Mouse (Mus musculus) gastrocnemius, postnatal 4 days (tissue): ENCODE data around the gene Tnni3k. TPM values are rescaled to one million over a fixed set of nuclear protein-coding genes. Genes with fewer than 3 reads are reported as not detected.
A peak's percentile ranks its signal among the peaks of the same experiment; 100 is the strongest.

ENCODE experiments used
- DNase-seq, 2 experiments: peaks; one replicate each; pipeline ENCODE4 v3.0.0; 2021 to 2022; ENCODE audit warnings: low spot score in 2 of 2, mixed read lengths in 2 of 2
- total RNA-seq, 2 experiments: library from RNA; stranded (reverse); gene quantifications; 2 replicates each; pipeline ENCODE4 v1.2.3; 2021

Tnni3k gene
- total RNA-seq, 2 experiments from 2014 or later, result not detected

DNA sequence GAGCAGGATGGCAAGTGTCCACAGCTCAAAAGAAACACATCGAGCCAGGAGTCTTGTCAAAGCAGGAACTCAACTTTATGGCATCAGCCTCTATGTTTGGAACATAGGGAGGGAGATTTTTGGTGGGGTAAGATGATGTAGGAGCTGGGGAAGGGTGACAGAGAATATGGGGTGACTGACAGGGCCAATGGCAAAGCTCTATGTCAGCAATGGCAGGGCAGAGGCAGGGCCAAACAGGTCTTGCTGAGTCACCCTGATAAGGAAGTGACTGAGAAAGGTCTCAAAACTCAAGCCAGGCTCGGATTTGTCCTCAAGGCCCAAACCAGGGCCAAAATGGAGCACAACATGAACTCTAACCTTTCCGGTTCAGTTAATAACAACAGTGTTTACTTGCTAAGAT is 219.1 kb downstream of the Tnni3k start:
- no peak for DNase-seq

DNA sequence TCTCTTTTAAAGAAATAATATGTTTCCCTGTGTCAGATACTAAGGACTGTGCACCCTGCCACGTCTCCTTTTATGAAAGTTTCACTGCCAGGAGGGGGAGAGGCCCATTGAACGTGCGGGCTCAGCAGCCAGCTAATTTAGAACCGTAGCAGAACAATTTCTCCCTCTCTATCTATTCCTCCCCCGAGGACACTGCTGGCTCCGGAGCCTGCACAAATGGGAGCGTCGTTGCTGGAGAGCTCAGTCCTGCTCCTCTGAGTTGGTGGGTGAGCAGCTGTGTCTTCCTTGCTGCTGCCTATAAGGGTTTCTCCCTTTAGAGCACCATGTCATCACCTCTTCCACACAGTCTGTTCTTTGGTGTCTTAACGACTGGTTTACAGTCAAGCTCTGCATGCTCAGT is 220.8 kb downstream of the Tnni3k start:
- no peak for DNase-seq

DNA sequence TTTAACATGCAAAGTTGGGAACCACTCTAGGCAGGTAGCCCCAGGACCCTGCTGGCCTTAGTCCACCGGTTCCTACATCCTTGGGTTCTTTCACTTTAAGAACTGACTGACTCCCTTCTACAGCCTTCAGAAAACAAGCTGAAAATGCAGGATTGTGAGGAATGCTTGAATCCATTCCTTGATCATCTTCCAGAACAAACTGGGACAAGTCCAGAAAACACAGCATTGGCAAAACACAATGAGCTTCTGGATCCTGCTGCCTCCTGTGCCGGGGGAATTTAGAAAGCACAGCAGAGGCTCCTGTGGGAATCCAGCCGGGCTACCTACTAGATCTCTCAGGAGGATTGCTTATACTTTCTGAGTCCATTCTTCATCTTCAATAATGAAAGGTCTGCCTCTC is 229.5 kb downstream of the Tnni3k start:
- no peak for DNase-seq

DNA sequence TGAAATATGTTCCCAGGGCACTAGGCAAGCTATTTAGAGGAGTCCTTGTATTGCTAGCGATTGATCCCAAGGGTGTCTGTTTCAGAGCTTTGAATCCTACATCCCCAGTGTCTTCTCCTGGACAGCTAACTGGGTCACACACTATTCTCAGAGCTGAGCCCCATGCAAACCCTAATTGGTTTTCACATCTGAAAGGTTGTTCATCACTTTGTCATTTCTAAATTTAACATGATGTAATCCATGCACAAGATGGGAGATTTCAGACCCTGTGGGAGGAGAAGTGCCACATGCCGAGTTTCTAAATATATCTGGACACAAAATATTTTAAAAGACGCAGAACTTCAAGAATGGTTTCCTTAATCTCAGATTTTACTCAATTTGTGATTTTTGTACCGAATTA is 230.5 kb downstream of the Tnni3k start:
- no peak for DNase-seq

DNA sequence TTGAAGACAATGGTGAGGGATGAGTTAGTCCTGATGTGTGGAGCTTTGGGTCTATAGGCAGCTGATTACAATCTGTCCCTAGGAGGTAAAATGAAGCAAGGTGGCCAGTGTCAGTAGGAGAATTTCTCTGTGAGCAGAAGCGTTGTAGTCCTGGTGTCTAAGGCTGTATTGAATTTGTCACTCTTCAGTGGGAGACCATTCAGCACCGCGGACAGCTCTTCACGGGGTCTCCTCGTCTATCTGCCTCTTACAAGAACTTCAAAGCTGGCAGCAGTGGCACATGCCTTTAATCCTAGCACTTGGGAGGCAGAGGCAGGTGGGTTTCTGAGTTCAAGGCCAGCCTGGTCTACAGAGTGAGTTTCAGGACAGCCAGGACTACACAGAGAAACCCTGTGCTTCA is 235.5 kb downstream of the Tnni3k start:
- peak in 1 of 2 experiments; percentile 42 for DNase-seq

DNA sequence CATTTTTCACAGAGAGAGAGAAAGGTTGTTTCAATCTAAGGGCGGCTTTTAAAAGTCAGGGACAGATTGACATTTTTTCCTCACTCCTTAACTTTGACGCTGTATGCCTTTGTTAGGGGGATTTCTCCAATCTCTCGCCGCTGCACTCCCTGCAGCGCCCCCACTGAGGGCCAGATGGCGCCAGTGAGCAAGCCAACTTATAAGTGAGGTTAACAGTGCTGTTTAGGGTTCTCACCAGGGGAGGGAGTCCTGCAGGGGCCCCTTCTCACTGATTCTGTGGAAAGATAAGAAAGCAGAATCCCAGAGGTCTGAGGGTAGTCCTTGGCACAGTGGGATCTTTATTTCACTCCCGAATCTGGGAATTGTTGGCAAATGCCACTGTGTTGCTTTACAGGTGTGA is 237.5 kb downstream of the Tnni3k start:
- DNase-seq, result peak in 1 of 2 experiments; percentile 31

DNA sequence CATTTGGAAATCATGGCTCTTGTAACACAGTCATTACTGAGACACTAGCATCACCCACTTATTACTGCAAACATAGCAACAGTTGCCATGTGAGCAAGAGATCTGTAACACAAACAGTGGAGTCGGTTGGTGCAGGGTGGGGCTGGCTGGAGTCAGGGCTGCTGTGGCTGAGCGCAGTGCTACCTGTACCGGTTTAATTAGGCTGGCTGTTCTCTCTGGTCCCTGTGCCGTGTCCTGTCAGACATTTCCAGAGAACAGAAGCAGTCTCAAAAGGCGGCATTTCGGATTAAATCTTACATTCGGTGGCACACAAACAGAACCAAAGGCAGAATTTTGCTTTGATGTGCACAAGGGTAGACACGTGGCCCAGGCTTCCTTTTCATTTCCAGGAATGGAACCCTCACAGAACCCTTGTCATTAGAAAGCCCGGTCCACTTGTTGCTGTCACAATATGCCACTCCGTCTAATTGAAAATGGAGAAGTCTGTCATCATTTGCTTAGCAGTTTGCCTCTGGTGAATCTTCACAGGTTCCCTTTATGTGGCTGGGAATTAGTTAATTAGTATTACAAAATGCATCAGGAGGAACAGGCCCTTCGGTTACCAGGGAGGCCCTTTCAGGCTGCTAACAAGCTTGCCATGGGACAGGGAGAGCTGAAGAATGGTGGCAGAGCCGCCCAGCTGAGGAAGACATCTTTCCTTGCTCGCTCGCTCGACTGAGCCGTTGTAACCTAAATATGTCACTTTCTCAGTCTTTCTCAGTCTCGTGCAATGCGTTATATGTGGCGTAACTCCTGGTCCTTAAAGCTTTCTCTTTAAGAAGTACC is 238.2 kb downstream of the Tnni3k start:
- no peak for DNase-seq

DNA sequence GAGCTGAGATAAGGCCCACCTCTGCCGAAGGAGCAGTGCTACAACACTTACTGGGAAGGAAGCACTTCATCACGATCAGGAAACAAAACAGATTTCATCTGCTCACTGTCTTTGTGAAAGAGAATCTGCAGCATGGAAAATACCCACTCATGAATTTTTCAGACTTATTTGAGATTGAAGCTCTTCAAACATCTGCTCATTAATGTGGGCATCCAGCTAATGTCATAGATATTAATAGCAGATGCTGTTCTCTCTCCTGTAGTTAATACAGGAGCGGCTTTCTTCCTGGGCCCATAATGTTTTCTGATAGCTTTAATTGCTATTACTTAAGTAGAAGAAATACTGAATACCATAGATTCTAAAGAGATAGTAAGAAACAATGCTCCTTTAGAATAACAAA is 239.0 kb downstream of the Tnni3k start:
- DNase-seq, result no peak

DNA sequence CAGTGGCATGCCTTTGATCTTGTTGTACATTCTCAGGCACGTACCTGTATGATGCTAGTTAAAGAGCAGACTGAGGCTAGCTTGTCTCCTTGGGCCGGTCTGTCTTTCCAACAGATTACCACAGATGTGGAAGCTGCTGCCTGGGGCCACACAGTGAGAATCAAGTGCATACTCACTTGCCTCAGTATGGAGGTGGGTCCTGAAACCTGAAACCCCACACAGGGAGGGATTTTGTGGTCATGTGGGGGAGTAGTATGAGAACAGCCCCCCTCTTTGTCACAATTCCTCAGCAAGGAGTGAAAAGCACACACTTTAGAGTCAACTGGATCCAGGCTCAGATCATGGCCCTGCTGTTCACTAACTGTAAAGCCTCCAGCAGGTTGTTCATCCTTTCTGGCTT is 239.6 kb downstream of the Tnni3k start:
- no peak for DNase-seq

DNA sequence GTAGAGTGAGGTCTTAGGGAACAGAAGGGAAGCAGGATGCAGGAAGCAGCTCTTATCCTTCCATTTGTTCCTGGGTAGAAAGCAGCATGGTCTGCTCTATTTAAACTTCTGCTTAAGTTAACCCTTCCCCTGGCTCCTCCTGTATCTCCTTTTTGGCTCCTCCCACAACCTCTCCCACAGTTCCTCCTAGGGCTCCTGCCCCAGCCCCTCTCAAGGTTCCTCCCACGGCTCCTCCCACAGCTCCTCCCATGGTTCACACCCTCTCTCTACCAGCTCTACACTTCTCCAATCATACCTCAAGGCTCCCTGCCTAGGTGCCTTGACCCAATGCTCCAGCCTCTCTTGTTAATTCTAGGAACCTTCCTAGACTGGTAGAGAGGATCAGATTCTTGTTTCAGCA is 242.3 kb downstream of the Tnni3k start:
- DNase-seq, result no peak

DNA sequence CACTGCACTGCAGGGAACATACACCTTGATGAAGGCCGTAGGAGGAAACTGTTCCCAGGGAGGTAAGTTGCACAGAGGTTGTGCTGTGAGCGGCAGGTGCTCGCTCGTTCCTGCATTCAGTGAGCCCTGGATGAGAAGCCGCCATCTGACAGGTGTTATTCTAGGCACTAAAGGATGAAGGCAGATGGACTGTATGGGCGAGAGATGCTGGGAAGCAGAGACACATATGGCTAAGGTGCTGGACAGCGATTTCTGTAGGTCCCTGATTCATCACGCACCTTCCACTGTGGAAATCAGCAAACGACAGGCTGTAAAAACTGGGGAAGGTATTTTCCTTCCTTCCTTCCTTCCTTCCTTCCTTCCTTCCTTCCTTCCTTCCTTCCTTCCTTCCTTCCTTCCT is 243.4 kb downstream of the Tnni3k start:
- DNase-seq, result no peak

DNA sequence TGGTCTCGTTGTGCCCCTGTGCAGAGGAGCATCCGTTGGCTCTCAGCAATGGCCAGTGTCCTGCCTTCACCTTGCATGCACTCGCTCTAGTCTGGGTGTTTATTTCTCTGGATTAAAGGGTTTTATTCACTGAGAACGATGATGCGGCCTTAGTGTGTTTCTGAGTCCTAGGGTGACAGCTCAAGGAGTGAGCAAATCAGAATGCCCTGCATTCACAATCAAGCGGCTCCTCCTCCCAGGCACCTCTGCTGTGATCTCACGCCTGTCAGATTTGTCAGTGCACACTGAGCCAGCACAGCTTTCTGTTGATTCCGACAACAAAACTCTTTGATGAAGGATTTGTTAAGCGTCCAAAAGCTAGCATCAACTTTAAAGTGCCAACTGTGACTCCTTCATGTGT is 243.9 kb downstream of the Tnni3k start:
- no peak for DNase-seq

DNA sequence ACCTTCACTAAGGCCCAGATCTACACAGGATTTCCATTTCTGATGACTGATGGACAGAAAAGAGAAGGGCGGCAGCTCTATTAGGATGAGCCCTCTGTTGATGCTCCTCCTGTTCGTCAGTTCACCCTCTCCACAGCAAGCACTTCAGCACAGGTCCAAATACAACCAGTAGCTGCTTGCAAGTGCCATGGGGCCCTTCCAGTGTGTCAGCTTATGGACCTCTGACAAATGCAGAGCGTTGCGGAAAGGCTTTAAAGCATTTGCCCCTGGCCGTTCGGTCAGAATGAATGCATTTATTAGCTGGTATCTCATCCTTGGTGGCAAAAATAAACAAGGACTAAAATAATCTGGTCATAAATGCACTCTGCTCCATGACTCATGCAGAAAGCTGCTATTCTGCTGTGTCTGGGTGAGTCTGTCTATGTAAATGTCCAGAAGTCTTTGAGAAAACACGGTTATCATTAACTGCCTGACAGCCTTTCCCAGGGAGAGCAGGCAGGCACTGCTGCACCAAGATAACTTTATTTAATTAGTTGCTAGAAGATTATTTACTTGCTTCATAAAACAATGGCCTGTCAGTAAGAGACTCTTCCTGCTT is 244.8 kb downstream of the Tnni3k start:
- no peak for DNase-seq

DNA sequence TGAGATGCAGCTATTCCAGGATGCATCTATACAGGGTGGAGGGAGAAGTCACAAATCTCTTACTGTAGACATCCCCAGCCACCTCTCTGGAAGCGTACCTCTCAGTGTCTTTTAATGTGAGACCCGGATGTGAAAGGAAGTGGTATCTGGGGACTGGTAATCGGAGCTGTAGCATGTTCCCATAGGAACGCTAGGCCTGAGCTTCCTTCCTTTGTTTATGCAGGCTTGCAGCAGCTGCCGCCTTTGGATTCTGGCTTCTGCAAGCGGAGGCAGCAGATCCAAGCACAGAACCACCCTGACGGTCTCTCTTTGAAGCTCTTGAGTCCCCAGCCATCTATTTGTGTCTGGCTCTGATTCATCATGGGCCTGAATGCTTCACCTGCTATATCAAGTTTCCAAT is 248.6 kb downstream of the Tnni3k start:
- DNase-seq, result no peak

DNA sequence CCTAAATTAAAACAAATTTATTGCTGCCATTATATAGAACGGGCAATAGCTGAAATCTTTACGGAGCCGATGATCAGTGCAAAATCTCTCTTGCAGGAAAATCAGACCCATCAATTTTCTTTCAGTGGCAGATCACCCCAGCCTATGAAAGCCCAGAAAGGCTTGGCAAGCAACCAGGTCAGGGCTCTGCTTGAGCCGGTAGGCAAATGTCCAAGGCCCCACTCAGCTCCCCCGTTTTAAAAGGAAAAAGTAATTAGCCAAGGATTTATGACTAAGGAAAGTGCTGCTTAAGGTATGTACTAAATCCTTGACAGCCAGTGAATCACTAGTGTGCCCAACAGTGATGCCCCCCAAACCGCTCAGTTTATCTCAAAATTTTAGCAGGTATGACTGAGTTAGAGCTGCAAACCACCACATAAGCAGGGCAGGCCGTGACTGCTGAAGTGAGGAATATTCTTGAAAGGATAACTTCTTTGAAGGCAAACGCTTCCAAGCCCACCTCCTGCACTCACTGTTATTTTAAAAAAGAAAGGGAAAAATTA is 254.2 kb downstream of the Tnni3k start:
- DNase-seq, result no peak

DNA sequence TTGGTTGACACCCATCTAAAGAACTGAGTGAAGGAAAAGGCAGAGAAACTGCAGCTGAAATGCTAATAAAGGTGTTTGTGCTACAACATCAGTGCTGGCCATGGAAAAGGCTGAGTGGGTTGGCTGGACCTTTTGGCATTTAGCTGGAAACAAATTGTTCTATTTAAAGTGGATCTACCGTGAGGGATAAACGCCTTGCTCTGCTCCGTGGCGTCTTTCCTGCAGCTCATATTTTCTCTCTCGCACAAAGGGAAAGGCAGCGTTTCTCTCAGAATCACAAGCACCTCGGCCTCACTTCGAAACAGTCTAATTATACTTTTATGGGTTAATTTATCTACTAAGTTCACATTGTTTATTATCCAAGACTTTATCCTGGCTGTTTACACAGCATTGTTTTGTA is 254.8 kb downstream of the Tnni3k start:
- no peak for DNase-seq

DNA sequence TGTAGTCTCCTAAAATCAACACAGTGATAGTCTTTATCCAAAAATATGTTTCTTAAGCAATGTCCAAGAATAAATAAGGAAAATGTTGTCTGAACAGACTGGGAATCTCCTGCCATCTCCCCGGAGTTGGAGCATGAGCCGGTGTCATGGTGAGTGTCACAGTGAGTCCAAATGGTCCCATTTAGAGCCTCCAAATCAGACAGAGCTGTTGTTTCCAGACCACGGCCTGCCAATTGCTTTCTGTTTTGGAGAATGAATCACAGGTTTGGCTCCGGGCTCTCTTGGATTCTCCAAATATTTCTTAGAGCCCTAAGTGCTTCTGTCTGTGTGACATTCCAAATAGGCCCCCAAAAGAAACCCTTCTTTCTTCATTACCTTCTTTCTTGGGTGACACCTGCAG is 256.4 kb downstream of the Tnni3k start:
- DNase-seq, result no peak

DNA sequence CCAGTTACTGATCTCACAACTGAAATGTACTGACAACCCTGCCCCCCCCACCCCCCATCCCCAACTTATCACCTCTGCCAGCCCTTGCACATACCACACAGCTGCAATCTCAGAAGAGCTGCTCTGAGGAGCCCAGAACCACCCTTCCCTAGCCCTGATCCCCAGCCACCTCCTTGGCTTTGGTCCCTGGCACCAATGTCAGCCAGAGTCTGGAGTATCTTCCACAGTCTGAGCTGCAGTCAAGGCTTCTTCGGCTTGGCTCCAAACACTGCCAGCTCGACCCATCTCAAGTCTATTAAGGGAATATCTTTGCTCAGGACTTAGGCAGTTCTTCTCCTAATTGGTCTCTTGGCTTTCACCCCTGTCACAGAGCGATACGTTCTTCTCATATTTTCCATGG is 261.6 kb downstream of the Tnni3k start:
- no peak for DNase-seq

DNA sequence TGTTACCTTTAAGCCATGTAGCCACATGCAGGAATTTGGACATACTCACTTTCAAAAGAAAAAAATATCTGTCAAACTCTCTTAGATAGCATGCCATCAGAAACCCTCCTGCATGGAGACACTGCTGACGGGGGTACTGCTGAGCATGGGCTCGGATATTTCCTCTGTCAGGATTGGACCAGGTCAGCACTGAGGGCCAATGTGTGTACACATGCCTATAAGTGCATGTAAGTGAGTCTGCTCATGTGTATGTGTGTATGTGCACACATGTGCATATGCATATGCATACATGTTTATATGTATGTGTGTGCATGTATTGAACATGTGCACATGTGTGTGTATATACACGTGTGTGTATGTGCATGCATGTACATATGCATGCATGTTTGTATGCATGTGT is 267.6 kb downstream of the Tnni3k start:
- DNase-seq, result no peak

DNA sequence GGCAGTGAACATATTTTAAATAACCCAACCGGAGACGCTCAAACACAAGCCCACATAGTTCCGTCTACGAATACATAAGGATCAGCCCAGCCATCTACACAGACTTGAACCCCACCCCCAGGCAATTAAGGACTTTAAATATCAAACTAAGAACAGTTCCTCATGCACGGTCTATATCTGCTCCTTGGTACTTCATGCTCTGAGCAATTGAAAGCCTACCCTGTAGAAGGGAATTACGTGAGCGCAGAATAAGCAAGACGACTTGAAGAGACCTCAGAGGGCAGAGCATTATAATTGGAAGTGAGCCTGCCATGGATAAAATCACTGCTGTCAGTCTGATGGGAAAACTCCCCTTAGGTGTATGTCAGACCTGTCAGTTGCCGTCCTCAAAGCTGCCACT is 268.9 kb downstream of the Tnni3k start:
- DNase-seq, result no peak

DNA sequence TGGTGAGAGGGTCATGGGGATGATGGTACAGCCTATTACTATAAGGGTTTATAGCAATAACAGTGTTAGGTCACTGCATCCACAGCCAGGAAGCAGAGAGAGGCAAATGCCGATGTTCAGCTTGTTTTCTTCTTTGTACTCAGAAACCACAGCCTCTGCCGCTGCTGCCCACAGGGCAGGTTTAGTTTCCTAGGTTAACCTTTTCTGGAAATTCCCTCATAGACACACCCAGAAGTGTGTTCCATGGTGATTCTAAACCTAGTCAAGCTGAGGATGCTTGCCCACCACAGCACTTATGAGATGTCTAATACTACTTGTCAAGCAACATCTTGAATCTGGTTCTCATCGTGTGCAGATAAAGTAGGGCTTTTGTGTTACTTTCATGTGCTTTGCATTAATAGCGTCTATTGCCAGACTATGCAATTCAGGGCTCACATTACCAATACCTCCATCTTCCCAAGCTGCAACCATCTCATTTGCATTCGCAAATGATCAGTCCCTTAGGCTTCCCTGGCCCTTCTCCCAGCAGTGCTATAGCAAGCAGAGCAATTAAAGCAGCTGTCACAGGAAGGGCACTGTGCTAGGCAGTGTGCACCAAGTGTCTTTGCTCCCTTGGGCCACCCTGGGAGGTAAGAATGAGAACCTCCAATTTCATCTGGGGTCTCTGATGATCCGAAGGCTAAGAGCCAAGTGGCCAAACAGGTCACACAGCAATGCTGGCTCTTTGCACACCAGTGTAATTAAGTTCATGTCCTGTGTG is 276.2 kb downstream of the Tnni3k start:
- no peak for DNase-seq

DNA sequence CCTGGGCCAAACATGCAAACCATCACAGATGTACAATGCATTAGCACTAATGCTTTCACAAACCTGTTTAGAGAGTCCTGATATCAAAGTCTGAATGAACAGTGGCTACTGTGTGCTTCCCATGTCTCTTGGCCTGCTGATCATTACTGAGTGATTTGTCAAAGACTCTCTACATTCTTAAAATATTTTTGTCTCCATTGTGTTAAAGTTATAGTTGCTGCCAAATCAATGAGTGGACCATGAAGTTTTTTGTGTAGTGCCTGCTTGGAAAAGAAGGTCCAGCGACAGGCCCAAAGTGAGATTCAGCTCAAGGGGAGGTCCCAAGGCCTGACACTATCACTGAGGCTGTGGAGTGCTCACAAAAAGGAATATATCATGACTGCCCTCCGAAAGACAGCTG is 283.6 kb downstream of the Tnni3k start:
- no peak for DNase-seq
